Mouse (Mus musculus): ENCODE data around the gene Olfr1442.
"Not testable (repeated sequence)": the region's sequence is repeated elsewhere in the genome, so short reads cannot be mapped to it uniquely, and the experiment has no call there.

Olfr1442 gene

GRCm38 (mm10) chr19:12670139-12670538, at the start of gene Olfr1442:
Gene Olfr1442, plus strand, starts transcription at chr19:12670439.
- DNase-seq, result no peak

GRCm38 (mm10) chr19:12633176-12633575, 37.1 kb upstream of the Olfr1442 start, which contains the start of gene Glyat:
Gene Glyat, plus strand, starts transcription at chr19:12633308.
- no peak for DNase-seq

GRCm38 (mm10) chr19:12634259-12634658, 36.0 kb upstream of the Olfr1442 start:
- DNase-seq, result no peak

GRCm38 (mm10) chr19:12634963-12635362, 35.3 kb upstream of the Olfr1442 start:
- DNase-seq, result no peak

- no peak for DNase-seq
Observed at GRCm38 (mm10) chr19:12636863-12637262, 33.4 kb upstream of the Olfr1442 start.

GRCm38 (mm10) chr19:12638049-12638448, 32.2 kb upstream of the Olfr1442 start:
- no peak for DNase-seq

GRCm38 (mm10) chr19:12649511-12649910, 20.7 kb upstream of the Olfr1442 start:
- DNase-seq, result no peak

- DNase-seq, result no peak
Observed at GRCm38 (mm10) chr19:12666156-12666555, 4.1 kb upstream of the Olfr1442 start.

GRCm38 (mm10) chr19:12668601-12669000, 1.6 kb upstream of the Olfr1442 start:
- DNase-seq, result not testable (repeated sequence)

- DNase-seq, result no peak
Observed at GRCm38 (mm10) chr19:12671051-12671450, 812 bp downstream of the Olfr1442 start.

- no peak for DNase-seq
Observed at GRCm38 (mm10) chr19:12677812-12678211, 7.6 kb downstream of the Olfr1442 start, which contains the start of gene Olfr1443. Gene Olfr1443, plus strand, starts transcription at chr19:12678112.

GRCm38 (mm10) chr19:12684638-12685037, 14.4 kb downstream of the Olfr1442 start:
- no peak for DNase-seq

GRCm38 (mm10) chr19:12685231-12685630, 15.0 kb downstream of the Olfr1442 start:
- DNase-seq, result no peak

- DNase-seq, result no peak
Observed at GRCm38 (mm10) chr19:12695590-12695989, 25.4 kb downstream of the Olfr1442 start, which contains the start of gene Keg1. Gene Keg1, plus strand, starts transcription at chr19:12695786.

- DNase-seq, result no peak
Observed at GRCm38 (mm10) chr19:12696221-12696620, 26.0 kb downstream of the Olfr1442 start.

- no peak for DNase-seq
Observed at GRCm38 (mm10) chr19:12708458-12708857, 38.2 kb downstream of the Olfr1442 start.

- no peak for DNase-seq
Observed at GRCm38 (mm10) chr19:12708986-12709385, 38.7 kb downstream of the Olfr1442 start.

GRCm38 (mm10) chr19:12719189-12719588, 49.0 kb downstream of the Olfr1442 start:
- DNase-seq, result no peak

- no peak for DNase-seq
Observed at GRCm38 (mm10) chr19:12720463-12720862, 50.2 kb downstream of the Olfr1442 start.

- DNase-seq, result not testable (repeated sequence)
Observed at GRCm38 (mm10) chr19:12720919-12721318, 50.7 kb downstream of the Olfr1442 start.

GRCm38 (mm10) chr19:12721596-12721995, 51.4 kb downstream of the Olfr1442 start:
- DNase-seq, result not testable (repeated sequence)

- DNase-seq, result peak; percentile 25
Observed at GRCm38 (mm10) chr19:12722308-12722707, 52.1 kb downstream of the Olfr1442 start.

GRCm38 (mm10) chr19:12725851-12726250, 55.6 kb downstream of the Olfr1442 start:
- DNase-seq, result no peak
